Mouse (Mus musculus) mouse embryonic stem cell (cell line): Measurements from ENCODE around the gene Ism1.

Experiments used
- in situ Hi-C, 2 experiments: fragments of 300-500 bp; cut with MboI; formaldehyde crosslinking; loops; 1 replicate in 1 of 2; 3 replicates in 1 of 2; pipeline ENCODE4 v1.14.3; 2019 to 2020; ENCODE audit warnings: low sequenced_read_pairs in 2 of 2, low pct_unique_long_range_greater_than_20kb in 1 of 2, mixed read lengths in 1 of 2; ENCODE audit not compliant: unreplicated experiment in 1 of 2

Ism1 gene

GRCm38 (mm10) chr2:139708194-139708899 lies 30.4 kb downstream of the Ism1 start:
- in situ Hi-C loops, result no loop called here

DNA sequence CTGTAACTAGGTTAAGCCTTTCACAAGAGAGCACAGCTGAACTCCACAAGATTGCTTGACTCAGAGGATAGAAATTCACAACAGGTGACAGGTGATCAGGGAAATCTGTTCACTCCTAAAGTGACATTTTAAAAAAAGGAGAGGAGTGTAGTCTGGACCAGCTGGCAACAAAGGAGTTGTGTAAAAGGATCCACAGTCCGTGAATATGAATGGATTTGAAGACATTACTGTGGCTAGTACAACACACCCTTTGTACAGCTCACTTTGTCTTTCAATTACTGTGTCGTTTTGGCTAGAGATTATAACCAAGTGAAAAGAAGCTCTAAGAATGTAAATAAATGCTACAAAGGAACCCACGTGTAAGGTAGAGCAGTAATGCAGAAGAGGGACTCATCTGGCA lies 33.7 kb downstream of the Ism1 start:
- in situ Hi-C loops, result no loop called here

- in situ Hi-C loops, result no loop called here
Measured at GRCm38 (mm10) chr2:139712046-139712445, 34.1 kb downstream of the Ism1 start.

DNA sequence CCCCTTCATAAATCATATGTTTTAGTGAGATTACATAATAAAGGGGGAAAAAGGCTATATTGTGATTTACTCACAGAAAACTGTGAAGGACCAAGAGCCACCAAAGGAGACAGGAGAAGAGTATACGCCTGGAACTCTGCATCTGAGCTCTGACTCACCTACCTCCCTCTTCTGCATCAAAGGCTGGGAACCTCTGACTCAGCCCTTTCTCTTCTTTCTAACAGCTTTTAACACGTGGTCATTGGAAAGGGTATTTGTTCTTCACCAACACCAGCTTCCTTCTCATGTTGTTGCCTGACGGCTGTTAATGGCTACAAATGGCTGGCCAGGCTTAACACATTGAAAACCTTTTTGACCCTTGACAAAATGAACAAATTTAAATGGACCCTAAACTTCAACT lies 36.2 kb downstream of the Ism1 start:
- in situ Hi-C loops, result no loop called here

- in situ Hi-C loops, result no loop called here
Measured at GRCm38 (mm10) chr2:139717772-139718171, 39.8 kb downstream of the Ism1 start.

- in situ Hi-C loops, result loop anchor here in 1 of 2 experiments (10.0 kb wide), 1 partner anchor 128 kb away; no protein-coding TSS in a partner anchor
Measured at GRCm38 (mm10) chr2:139722700-139723099, 44.7 kb downstream of the Ism1 start.

DNA sequence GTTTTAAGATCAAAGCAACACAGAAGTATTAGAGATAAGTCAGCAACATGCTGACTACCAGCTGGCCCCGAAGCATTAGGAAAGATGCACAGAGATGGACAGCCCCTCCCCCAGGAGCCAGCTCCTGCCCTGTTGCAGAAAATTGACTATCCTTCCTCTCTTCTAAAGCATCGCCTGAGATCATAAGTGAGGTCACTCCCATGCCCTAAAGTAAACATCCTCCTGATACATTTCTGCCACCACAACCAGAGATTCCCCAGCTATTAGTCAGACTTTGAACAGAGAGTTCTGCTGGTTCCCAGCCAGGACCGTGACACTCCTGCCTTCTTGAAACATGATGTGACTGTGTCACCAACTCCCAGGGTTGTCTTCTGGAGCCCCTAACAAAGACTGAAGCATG lies 45.3 kb downstream of the Ism1 start:
- in situ Hi-C loops, result loop anchor here in 1 of 2 experiments (10.0 kb wide), 1 partner anchor 129 kb away; no protein-coding TSS in a partner anchor

DNA sequence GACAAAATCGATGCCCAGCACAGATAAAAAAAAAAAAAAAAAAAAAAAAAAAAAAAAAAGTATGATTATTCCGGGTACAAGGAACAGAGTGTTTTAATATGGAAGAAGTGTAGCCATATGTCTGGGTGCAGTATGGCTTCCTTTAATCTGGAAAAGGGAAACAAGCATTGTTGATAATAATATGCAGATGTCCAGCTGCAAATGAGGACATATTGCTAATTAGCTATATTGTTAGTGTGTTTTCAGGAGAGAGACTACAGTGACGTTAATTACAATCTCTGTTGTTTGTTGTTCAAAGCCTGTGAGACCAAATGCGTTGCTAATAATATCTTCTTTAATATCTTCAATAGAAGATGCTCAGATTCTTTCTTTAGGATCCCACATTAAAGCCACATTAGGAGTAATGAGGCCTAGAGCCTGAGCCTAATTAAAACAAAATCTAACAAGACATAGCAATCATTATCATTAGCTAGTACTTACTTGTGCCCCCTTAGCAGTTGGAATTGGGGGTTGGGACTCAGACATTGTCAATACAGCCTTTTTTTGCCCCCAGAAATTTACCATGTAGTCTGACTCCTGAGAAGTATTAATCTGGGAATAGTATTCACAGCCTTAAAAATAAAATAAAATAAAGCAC lies 46.3 kb downstream of the Ism1 start:
- in situ Hi-C loops, result loop anchor here in 1 of 2 experiments (10.0 kb wide), 1 partner anchor 130 kb away; no protein-coding TSS in a partner anchor

DNA sequence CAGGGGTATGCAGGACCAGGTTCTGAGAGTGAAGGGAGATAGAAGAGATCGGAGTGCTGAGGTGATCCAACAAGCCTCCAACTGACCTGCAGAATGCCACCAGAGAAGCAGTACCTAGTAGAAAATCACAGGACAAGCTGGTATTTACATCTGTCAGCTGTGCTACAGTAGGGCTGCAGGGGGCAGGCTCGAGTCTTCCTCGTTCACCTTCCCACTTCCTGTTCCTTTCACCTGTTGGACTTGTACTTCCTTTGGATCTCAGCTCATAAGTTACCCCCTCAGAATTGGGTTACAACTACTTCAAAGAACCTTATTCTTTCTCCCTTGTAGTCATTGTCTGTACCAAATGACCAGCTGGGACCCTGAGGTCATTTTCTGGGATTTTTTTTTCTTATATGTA lies 47.4 kb downstream of the Ism1 start:
- in situ Hi-C loops, result loop anchor here (10.0 to 25.0 kb wide), 2 partner anchors 131 to 338 kb away; no protein-coding TSS in a partner anchor

- in situ Hi-C loops, result loop anchor here (10.0 to 25.0 kb wide), 2 partner anchors 133 to 341 kb away; no protein-coding TSS in a partner anchor
Measured at GRCm38 (mm10) chr2:139728060-139728459, 50.1 kb downstream of the Ism1 start.

DNA sequence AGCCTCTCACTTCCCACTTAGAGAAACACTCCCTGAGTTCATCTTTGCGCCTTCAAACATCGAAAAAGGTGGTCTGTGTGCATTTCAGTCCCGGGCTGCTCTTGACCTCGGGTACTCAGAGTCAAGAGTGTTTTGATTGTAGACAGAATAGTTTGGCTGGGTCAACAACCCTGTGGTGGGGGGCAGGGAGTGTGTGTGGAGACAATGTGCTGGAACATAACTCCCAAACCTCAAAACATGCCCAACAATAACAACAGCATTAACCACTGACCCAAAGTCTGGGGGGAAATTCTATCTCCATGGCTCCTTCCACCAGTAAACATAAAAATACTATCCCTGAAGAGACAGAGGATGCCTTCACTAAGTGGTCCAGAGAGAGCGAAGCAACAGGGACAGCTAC lies 51.4 kb downstream of the Ism1 start:
- in situ Hi-C loops, result loop anchor here (10.0 to 25.0 kb wide), 2 partner anchors 135 to 342 kb away; no protein-coding TSS in a partner anchor

GRCm38 (mm10) chr2:139742381-139742780 lies 64.4 kb downstream of the Ism1 start:
- in situ Hi-C loops, result loop anchor here in 1 of 2 experiments (25.0 kb wide), 1 partner anchor 355 kb away; no protein-coding TSS in a partner anchor

DNA sequence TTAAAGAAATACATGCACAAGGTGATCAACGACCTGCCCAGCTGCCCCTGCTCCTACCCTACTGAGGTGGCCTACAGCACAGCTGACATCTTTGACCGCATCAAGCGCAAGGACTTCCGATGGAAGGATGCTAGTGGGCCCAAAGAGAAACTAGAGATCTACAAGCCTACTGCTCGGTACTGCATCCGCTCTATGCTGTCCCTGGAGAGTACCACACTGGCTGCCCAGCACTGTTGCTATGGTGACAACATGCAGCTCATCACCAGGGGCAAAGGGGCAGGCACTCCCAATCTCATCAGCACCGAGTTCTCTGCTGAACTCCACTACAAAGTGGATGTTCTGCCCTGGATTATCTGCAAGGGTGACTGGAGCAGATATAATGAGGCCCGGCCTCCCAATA lies 79.0 kb downstream of the Ism1 start:
- in situ Hi-C loops, result no loop called here

GRCm38 (mm10) chr2:139757456-139757855 lies 79.5 kb downstream of the Ism1 start:
- in situ Hi-C loops, result no loop called here

DNA sequence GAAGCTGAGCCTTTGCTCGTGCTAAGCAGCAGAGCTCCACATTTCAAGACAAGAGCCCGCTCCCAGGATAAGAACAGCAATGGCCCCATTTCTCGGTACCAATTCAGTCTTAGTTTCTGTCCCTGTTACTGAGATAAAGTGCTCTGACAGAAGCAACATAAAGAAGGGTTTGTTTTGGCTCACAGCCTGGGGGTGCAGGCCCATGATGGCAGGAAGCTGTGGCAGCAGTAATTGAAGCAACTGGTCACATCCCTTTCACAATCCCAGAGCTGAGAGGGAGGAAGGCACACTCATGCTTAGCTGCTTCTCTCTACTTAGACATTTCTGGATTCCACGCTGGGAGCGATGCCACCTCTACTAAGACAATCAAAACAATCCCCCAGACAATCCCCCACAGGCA lies 86.4 kb downstream of the Ism1 start:
- in situ Hi-C loops, result no loop called here

- in situ Hi-C loops, result loop anchor here in 1 of 2 experiments (25.0 kb wide), 1 partner anchor 187 kb away; no protein-coding TSS in a partner anchor
Measured at GRCm38 (mm10) chr2:139774949-139775570, 97.1 kb downstream of the Ism1 start.

GRCm38 (mm10) chr2:139776644-139777043 lies 98.7 kb downstream of the Ism1 start:
- in situ Hi-C loops, result loop anchor here in 1 of 2 experiments (25.0 kb wide), 1 partner anchor 186 kb away; no protein-coding TSS in a partner anchor

DNA sequence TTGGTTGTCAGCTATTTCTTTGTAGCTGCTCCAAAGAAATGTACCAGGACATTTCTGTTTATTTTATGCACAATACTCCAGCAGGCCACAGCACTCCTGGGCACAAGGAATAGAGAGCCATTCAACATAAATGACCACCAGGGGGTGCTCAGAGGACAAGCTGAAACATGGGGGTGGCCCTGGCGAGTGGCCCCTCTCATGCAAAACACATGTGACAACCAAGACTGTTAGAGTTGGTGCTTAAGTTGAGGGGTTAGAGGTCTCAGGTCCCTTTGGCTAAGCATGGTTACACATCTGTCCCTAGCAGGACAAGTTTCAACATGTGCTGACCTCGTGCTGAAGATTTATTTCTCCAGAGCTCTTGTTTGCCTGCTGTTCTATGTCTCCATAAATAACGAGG lies 100.3 kb downstream of the Ism1 start:
- in situ Hi-C loops, result loop anchor here in 1 of 2 experiments (25.0 kb wide), 1 partner anchor 184 kb away; no protein-coding TSS in a partner anchor

DNA sequence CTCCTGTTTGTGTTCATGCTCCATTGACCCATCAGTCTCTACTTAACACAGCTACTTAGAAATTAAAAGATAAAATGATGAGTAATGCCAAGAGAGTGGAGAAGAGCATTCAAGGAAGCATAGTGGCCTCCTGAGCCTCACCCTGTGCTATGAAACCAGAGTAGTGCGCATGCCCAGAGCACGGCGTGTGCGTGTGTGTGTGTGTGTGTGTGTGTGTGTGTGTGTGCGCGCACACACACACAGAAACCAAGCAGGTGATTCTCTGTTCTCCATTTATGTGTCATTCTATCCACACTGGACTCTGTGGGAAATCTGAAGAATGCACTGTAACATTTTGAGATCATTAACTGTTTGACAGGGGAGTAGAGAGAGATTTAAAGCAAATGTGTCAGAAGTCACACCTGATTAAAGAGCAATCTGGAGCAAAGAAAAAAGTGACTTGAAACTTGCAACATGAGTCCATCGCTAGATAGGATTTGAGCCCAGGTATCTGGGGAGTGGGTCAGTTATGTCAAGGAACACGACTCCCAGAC lies 105.4 kb downstream of the Ism1 start:
- in situ Hi-C loops, result loop anchor here in 1 of 2 experiments (25.0 kb wide), 1 partner anchor 179 kb away; no protein-coding TSS in a partner anchor
